Mouse (Mus musculus) kidney, adult 18-20 months (tissue): ENCODE measurements around the gene Olfr1128.
"Not testable (repeated sequence)": the region's sequence is repeated elsewhere in the genome, so short reads cannot be mapped to it uniquely, and the experiment has no call there.

Experiments used
- DNase-seq: peaks from one replicate; pipeline ENCODE4 v3.0.0; 2021

The Olfr1128 gene

DNA sequence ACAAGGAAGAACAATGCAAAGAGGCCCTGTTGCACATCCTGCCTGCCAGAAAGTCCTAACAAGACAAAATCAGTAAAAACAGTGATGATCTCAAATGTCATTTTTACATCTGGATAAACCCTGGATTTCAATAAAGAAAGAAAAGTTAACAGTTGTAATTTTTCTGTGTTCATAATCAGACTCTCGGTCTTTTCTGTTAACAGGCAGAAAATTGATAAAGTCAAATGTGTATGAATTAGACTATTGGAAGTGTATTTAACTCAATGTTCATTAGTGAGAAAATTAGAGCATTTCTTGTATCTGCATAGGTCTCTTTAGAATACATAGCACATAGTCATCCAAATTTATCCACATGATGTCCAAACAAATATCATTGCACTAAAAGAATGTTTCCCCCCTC lies at the start of gene Olfr1128:
TSS of gene Olfr1128 (minus strand) at position 101 of the 400 bp plus-strand sequence.
- DNase-seq: no peak

DNA sequence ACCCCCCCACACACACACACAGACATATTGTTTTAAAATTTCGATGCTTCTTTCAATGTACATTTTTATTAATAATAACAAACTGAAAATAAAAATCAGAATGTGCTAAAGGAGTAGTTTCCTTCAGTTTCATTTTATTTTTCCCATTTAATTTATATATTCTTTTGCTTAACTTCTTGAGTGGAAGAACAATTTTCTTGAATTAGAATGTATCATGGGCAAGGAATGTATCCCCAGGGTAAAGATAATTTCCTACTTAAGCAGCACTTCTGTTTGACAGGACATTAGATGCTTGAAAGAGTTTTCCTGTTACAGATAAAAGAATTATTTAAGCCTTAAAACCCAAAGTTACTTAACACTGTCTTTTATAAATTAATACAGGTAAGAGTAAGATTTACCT lies 28.3 kb upstream of the Olfr1128 start, which contains the start of gene Olfr1129:
TSS of gene Olfr1129 (plus strand) at position 301 of the 400 bp plus-strand sequence.
- not testable (repeated sequence) for DNase-seq

DNA sequence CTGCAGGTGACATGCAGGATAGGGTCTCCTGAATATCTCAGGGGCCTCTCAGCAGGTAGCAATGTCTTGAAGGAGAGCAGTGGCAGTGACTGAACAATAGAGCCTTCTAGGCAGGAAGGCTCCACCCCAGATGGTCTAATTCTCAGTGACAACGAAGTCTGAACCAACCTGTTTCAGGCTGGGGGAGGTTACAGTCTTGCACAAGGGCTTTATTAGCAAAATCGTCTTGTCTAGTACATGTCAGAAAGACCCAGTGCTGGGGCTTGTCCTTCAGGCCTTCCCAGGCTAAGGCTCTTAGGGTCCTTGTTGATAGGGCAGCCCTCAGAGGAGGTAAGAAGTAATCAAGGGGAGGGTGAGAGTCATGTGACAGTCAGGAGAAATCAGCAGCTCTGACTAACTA lies 10.5 kb downstream of the Olfr1128 start:
- DNase-seq: no peak

DNA sequence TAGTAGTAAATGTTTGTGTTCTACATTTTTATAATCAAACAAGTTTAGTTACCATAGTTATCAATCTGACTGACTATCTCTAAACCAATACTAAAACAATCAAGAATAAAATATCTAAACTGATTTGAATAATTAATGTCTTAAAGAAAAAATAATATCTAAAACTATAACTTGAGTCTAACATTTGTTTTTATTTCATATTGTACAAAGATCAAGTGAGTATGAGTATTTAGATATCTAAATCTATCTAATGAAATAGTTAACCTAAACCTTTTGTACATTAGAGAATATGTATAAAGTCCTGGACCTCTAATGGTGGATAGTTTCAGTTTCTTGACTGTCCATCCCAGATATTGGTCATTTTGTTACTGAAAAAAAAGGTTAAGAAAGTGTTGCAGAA lies 13.8 kb downstream of the Olfr1128 start, which contains the start of gene Olfr153:
TSS of gene Olfr153 (plus strand) at position 301 of the 400 bp plus-strand sequence.
- DNase-seq: no peak

DNA sequence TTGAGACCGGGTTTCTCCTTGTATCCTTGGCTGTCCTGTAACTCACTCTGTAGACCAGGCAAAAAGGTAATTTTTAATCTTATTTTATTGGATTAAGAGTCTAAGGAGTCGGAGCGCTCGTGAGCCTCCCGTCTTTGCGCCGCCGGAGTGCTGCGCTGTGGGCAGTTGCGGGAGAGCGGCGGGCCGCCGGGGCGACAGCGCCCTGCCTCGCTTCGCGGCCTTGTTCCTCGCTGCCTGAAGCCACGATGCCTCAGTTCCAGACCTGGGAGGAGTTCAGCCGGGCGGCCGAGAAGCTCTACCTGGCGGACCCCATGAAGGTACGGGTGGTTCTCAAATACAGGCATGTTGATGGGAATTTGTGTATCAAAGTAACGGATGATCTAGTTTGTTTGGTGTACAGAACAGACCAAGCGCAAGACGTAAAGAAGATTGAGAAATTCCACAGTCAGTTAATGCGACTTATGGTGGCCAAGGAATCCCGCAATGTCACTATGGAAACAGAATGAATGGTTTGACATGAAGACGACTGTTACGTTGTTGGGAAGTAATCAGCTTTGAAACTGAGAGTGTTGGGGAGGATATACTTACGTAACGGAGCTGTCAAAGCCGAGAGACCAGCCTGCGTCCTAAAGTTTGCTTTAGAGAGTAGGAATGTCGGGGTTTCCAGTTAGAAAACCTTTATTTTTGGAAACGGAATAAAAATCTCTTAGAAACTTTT lies 19.3 kb downstream of the Olfr1128 start:
- not testable (repeated sequence) for DNase-seq

DNA sequence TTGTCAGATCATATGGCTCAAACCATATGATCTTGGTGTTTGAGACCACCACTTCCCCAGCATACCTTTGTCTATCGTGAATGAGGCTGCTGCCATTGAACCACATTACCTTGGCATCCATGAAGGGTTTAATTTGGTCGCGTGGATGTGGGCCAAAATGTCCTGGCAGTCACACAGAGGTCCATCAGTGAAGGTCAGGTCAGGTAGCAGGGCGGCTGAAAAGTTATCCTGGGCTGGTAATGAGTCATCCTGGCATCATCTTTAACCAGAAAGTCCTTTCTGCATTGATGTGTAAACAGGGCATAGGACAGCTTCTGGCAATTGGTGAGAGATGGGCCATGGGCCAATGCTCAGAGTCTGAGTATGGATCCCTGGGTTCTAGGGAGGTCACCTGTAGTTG lies 24.7 kb downstream of the Olfr1128 start:
- DNase-seq: no peak

DNA sequence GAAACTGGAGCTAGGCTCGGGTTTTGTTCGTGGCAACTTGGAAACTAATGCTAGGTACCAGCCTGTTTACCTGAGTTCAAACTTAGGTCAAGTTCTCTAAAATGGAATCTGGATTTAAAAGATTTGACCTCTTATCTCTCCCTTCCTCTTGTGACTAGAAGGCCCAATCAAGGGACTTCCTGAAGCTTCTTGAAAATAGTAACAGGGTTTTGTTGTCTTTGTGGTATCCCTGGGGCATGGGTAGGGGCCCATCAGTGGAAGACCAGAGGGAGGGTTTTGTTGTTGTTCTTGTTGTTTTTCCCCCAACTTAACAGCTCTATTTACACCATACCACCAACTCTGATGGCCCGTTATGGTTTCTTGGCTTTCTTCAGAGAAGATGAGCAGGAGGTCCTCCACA lies 28.8 kb downstream of the Olfr1128 start:
- no peak for DNase-seq

DNA sequence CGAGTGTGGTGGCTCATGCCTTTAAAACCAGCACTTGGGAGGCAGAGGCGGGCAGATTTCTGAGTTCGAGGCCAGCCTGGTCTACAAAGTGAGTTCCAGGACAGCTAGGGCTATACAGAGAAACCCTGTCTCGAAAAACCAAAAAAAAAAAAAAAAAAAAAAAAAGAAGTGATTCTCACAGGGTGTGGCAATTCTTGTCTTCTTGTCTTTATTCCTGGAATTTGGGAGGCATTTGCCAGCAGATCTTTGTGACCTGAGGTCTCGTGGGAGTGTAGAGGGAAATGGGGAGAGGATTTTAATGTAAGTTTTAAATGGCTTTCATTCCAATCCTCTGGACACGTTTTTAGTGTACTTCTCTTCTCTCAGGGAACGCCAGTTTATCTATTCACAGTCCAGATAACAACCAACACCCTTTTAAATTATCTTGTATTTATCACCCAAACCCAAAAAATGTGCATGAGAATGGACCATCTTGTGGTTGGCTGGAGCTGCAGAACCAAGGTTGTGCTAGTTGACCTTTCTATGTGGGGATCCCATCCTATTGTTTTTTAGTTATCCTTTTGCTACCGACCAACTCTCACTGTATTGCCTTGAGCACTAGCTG lies 29.8 kb downstream of the Olfr1128 start:
- DNase-seq: no peak

DNA sequence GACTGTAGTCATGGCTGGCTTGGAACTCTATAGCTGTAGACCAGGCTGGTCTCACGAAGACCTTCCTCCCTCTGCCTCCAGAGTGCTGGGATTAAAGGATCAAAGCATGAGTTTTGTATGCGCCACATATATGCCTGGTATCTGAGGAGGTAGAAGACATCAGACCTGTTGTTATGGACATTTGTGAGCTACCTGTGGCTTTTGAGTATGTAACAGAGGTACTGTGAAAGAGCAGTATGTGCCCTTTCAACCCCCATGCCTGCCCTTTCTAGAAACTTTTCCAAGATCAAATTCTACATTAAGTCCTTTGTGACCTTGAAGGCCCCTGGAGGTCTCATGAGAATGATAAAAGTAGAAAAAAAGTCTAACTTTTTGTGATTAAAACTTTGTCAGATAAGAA lies 30.3 kb downstream of the Olfr1128 start:
- no peak for DNase-seq

DNA sequence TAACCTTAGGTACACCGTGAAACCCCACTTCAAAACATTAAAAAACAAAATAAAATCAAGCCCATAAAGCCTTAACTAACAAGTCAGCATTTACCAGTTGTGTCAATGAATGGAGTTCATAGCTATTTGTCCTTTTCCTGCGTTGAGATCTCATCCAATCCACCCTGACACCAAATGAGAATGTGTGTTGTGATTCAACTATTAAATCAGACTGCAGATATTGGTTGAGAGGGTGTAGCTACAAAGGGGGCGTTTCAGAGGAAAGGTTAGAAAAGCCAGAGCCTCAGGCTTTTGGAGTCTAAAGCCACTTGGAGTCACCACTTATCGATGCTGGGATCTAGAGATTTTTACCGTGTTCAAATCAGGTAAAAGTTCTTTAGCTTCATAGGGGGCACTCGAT lies 39.1 kb downstream of the Olfr1128 start, which contains the start of gene Pramel6:
TSS of gene Pramel6 (plus strand) at position 301 of the 400 bp plus-strand sequence.
- no peak for DNase-seq

DNA sequence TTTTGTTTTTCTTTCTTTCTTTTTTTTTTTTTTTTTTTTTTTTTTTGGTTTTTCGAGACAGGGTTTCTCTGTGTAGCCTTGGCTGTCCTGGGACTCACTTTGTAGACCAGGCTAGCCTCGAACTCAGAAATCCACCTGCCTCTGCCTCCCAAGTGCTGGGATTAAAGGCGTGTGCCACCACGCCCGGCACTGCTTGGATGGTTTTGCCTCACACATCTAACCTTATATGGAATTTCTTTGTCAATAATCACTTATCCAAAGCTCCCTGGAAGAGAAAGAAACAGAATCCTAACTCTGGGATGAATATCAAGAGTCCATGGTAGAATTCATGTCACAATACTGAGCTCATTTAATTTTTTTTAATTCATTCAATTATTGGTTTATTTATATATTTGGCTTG lies 48.3 kb downstream of the Olfr1128 start, which contains the start of gene Pramel7:
TSS of gene Pramel7 (minus strand) at position 101 of the 400 bp plus-strand sequence.
- DNase-seq: not testable (repeated sequence)
